Mouse (Mus musculus) heart, postnatal 0 days (tissue): Measurements from ENCODE around the gene Kcna7. TPM values are rescaled to one million over a fixed set of nuclear protein-coding genes. Genes with fewer than 3 reads are reported as not detected.
"Not testable (repeated sequence)": the region's sequence is repeated elsewhere in the genome, so short reads cannot be mapped to it uniquely, and the experiment has no call there.

Experiments
- ATAC-seq: fragments of 200-750 bp; cut with Nextera tagmentation; 2 replicates; pipeline ENCODE4 v1.8.0; 2017; ENCODE audit warnings: low read depth, moderate number of reproducible peaks, moderate library complexity; ENCODE audit not compliant: insufficient read depth
- DNase-seq: peaks from one replicate; pipeline ENCODE4 v3.0.0-alpha.2; 2016; ENCODE audit warnings: low spot score
- H3K27ac ChIP-seq: fragments of 300-500 bp; sonication (generic); 2 replicates; pipeline ENCODE4 v1.5.1; 2014; ENCODE audit warnings: low read depth, mild to moderate bottlenecking
- H3K27me3 ChIP-seq: fragments of 300-500 bp; sonication (generic); 2 replicates; pipeline ENCODE4 v1.6.1; 2014; ENCODE audit warnings: low read length, mixed read lengths; ENCODE audit not compliant: control insufficient read depth, insufficient read depth
- H3K36me3 ChIP-seq: fragments of 300-500 bp; sonication (generic); replicated peaks from 2 replicates; pipeline ENCODE4 v1.6.1; 2014; ENCODE audit warnings: low read length, mixed read lengths; ENCODE audit not compliant: control insufficient read depth, insufficient read depth
- H3K4me1 ChIP-seq: fragments of 300-500 bp; sonication (generic); 2 replicates; pipeline ENCODE4 v1.6.1; 2014; ENCODE audit warnings: antibody characterized with exemption; ENCODE audit not compliant: control insufficient read depth, insufficient read depth
- H3K4me2 ChIP-seq: fragments of 300-500 bp; sonication (generic); 2 replicates; pipeline ENCODE4 v1.6.1; 2014; ENCODE audit warnings: low read depth, mild to moderate bottlenecking, low read length, moderate library complexity
- H3K4me3 ChIP-seq: fragments of 300-500 bp; sonication (generic); 2 replicates; pipeline ENCODE4 v1.5.1; 2014; ENCODE audit warnings: low read depth, low read length
- H3K9ac ChIP-seq: fragments of 300-500 bp; sonication (generic); replicated peaks from 2 replicates; pipeline ENCODE4 v1.6.1; 2014; ENCODE audit warnings: low read depth, low read length, mixed read lengths
- H3K9me3 ChIP-seq: fragments of 300-500 bp; sonication (generic); replicated peaks from 2 replicates; pipeline ENCODE4 v1.6.1; 2016; ENCODE audit warnings: low read length; ENCODE audit not compliant: control insufficient read depth
- CTCF ChIP-seq: IDR thresholded peaks from 2 replicates; pipeline ENCODE4 v1.5.1; 2016; ENCODE audit warnings: antibody characterized with exemption, control low read depth, low read depth
- EP300 ChIP-seq: IDR thresholded peaks from 2 replicates; pipeline ENCODE4 v1.6.1; 2016; ENCODE audit warnings: antibody characterized with exemption, low read depth
- WGBS: fragments of 180-500 bp; shearing (Covaris S2); extraction: QIAGEN DNeasy Blood & Tissue Kit; methylation state at CpG from one replicate; pipeline ENCODE4 v1.1.7; 2014; 5-methylcytosine and 5-hydroxymethylcytosine counted together
- polyA plus RNA-seq: library from polyadenylated mRNA; unstranded; fragments of >200 nt; fragmentation: Nextera tagmentation; extraction: Ambion mirVana; gene quantifications from 2 replicates; pipeline ENCODE4 v1.2.1, GENCODE M21; 2015
- total RNA-seq: library from RNA; depleted of rRNA; stranded (reverse); fragments of >200 nt; gene quantifications from 2 replicates; pipeline ENCODE4 v1.2.3, GENCODE M21; 2014; ENCODE audit warnings: low replicate concordance; rRNA removed

Gene Kcna7
- total RNA-seq (1.4 and 4.6 TPM in 2 replicates), polyA plus RNA-seq (0.42 and 0.54 TPM in 2 replicates)

GRCm38 (mm10) chr7:45405091-45406075, at the start of gene Kcna7:
TSS of gene Kcna7 (plus strand) at chr7:45405653.
- H3K27me3 ChIP-seq = peaks cover 50% of the 10 kb centered on the region
- H3K9me3 ChIP-seq = no peaks in the 10 kb centered on the region
- no peak within 1 kb of the TSS for H3K27ac ChIP-seq

GRCm38 (mm10) chr7:45356087-45356486, 49.4 kb upstream of the Kcna7 start:
- Histone ChIP-seq H3K4me1 (no peaks in the 10 kb centered on the region), H3K27ac (no peak overlapping the region), H3K36me3 (no peaks in the 10 kb centered on the region), H3K9me3 (no peaks in the 10 kb centered on the region), H3K9ac (no peak overlapping the region), H3K4me3 (no peak overlapping the region), H3K27me3 (peaks cover 14% of the 10 kb centered on the region), H3K4me2 (no peak overlapping the region)
- ATAC-seq = no peak
- no peak for DNase-seq
- TF ChIP-seq EP300 (no peak), CTCF (no peak)
- WGBS = 45% methylated on average over 13 of the region's 13 CpGs

More at GRCm38 (mm10) chr7:45405091-45406075, at the start of gene Kcna7:
- DNase-seq = peak; percentile 45
- peak; percentile 44 for ATAC-seq
- WGBS = 10% methylated on average over 28 of the region's 28 CpGs
- Histone ChIP-seq H3K4me3 (peak within 1 kb of the TSS; percentile 41), H3K36me3 (no peaks in the 10 kb centered on the region), H3K4me1 (0 out of 2 replicates have a peak, but pooled peaks cover 7% of the 10 kb centered on the region), H3K4me2 (peak within 1 kb of the TSS; percentile 53), H3K9ac (peak within 1 kb of the TSS; percentile 2)
- no peak for TF ChIP-seq EP300
- TF ChIP-seq CTCF = peak; percentile 81

- not testable (repeated sequence) for H3K4me3 ChIP-seq
- 36% methylated on average over 10 of the region's 11 CpGs for WGBS
- H3K27me3 ChIP-seq = peaks cover 44% of the 10 kb centered on the region
Observed at GRCm38 (mm10) chr7:45359081-45359480, 46.4 kb upstream of the Kcna7 start.

GRCm38 (mm10) chr7:45360404-45361125, 44.9 kb upstream of the Kcna7 start:
- H3K4me1 ChIP-seq = 0 out of 2 replicates have a peak, but pooled peaks cover 5% of the 10 kb centered on the region
- peaks cover 58% of the 10 kb centered on the region for H3K27me3 ChIP-seq
- ATAC-seq = no peak
- H3K4me3 ChIP-seq = no peak overlapping the region
- no peak overlapping the region for H3K27ac ChIP-seq
- H3K9me3 ChIP-seq = no peaks in the 10 kb centered on the region
- DNase-seq = no peak
- 40% methylated on average over 18 of the region's 18 CpGs for WGBS
- no peak overlapping the region for H3K4me2 ChIP-seq
- TF ChIP-seq CTCF = no peak
- no peak for TF ChIP-seq EP300
- H3K36me3 ChIP-seq = no peaks in the 10 kb centered on the region
- H3K9ac ChIP-seq = no peak overlapping the region

More at GRCm38 (mm10) chr7:45359081-45359480, 46.4 kb upstream of the Kcna7 start:
- H3K4me1 ChIP-seq, H3K36me3 ChIP-seq, H3K9ac ChIP-seq, H3K9me3 ChIP-seq, H3K4me2 ChIP-seq, H3K27ac ChIP-seq, ATAC-seq, DNase-seq: not testable (repeated sequence)

GRCm38 (mm10) chr7:45361243-45361804, 44.1 kb upstream of the Kcna7 start:
- H3K4me3 ChIP-seq = peak overlapping the region; percentile 30
- H3K4me1 ChIP-seq = peaks cover 10% of the 10 kb centered on the region; the same call in 1 of the 2 replicates
- ATAC-seq (peak; percentile 77), DNase-seq (peak; percentile 38)
- H3K9ac ChIP-seq = no peak overlapping the region
- no peak overlapping the region for H3K27ac ChIP-seq
- WGBS = 1% methylated on average over 43 of the region's 43 CpGs
- peaks cover 66% of the 10 kb centered on the region for H3K27me3 ChIP-seq
- TF ChIP-seq EP300 (no peak), CTCF (no peak)
- H3K9me3 ChIP-seq = no peaks in the 10 kb centered on the region
- no peaks in the 10 kb centered on the region for H3K36me3 ChIP-seq
- peak overlapping the region; percentile 50 for H3K4me2 ChIP-seq
